Mouse (Mus musculus): Measurements from ENCODE around the gene Cep83.

DNA sequence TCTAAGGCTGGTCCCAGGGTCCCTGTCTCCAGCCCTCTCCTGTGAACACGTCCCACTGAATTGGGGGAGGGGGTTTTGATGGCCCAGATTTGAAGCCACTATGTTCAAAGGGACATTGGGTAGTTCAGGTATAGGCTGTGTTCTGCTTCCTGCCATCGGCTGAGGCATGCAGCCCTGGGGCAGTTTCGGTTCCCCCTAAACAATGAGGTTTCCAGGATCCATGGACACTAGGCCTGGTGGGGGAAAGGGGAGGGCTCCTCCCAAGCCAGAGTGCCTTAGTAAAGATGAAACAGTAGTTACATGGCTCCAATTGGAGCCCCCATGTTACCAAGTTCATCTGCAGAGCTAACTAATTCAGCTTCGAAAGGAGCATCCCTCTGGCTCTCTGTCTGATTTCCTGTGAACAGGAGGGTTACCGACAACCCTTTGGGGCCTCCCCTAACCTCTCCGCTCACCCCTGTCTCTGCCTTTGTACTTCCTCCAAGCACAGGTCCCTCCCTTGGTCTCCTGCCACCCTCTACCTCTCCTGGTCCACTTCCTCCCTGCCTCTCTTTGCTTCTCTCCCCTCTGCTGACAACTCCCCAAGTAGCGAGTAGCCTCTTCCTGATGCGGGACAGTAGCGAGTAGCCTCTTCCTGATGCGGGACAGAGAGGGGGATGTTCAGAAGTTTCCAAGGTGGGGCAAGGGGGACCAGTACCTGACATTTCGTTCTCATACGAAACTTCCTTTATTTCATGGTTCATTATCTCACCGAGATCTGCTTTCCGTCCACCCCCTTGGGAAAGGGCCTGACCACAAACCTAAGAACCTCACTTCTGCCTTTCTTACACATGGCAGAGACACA, 139.7 kb downstream of the Cep83 start:
- TF ChIP-seq CTCF (IDR thresholded peaks at IDR 0.05; ENCODE audit: borderline replicate concordance, insufficient read depth, low read depth, low read length) (no peak), POLR2A (IDR thresholded peaks at IDR 0.05; ENCODE audit: borderline replicate concordance, insufficient read depth, low read length) (no peak)
